Mouse (Mus musculus) cortical plate, adult 2 months (tissue): ENCODE results near the gene Crip2.

Experiments used
- CTCF ChIP-seq: fragments of 200-500 bp; IDR thresholded peaks from 2 replicates; pipeline ENCODE4 v1.5.1; 2011; ENCODE audit warnings: mild to moderate bottlenecking, control low read depth, low read length; ENCODE audit not compliant: insufficient read depth; ENCODE audit errors: extremely low read depth
- POLR2A ChIP-seq: fragments of 200-500 bp; IDR thresholded peaks from 2 replicates; pipeline ENCODE4 v1.6.1; 2011; ENCODE audit warnings: mild to moderate bottlenecking, low read length, control low read depth; ENCODE audit not compliant: insufficient read depth; ENCODE audit errors: extremely low read depth

DNA sequence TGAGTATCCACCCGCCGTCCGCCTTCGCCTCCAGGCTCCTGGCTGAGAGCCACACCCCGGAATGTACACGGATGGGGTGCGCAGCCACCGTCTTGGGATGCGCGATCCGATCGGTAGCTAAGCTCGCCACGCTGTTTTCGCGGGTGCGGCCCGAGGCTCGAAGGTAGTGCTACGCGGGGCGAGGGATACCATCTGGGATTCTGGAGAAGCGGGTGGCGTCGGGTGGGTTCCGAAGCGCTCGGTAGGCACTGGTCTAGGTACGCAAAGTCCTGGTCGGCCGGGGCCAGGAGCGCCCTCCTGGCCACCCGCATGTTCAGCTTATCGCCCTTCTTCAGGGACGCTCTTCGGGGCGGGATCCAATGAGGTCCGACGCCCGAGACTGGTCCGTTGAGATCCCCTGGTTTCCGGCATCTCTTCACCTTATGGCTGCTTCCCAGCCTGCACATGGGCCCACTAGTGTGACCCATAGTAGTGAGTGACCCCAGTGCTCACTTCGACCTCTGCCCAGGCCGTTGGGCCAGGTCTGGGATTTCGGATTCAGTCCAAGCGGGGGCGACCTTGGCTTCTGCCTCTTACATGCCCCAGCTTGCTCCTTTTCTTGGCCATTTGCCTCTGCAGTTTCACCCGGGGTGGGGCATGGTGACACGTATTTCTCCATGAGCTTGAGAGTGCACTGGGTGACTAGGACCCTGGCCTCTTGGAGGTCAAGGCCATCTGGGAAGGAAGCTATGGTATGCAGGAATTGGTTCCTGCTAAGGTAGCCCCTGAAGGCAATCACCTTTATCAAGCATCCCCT, 778 bp downstream of the Crip2 start:
- TF ChIP-seq POLR2A (no peak), CTCF (no peak)
